ENCODE assay signal across 17 mouse cellular contexts in the genomic region with DNA sequence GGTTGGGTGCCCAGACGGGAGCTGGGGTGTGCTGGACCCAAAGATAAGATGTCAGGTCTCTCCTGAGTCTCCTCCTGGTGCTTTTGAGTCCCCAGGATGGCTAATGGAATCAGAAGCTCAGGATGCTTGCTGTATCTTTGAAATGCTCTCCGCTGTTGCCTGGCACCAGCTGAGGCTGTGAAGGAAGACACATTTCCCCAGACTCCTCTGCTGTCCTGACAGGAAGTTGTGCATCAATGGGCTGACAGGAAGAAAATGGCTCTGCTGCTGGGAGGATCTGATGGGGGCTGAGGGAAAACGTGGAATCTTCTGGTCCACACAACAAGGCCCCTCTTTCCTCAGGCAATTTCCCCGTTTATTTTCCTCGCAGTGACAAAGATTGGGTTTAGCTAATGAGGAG. TPM values are rescaled to one million over a fixed set of nuclear protein-coding genes. Genes with fewer than 3 reads are reported as not detected.
DNase-seq lines count a peak whose midpoint lies in the region; ATAC-seq and TF ChIP-seq lines count a peak whose summit lies in the region.
"Had no signal": no experiment of that assay in that cellular context is flagged by ENCODE, and none has a peak within 500 bp of the region (broad histone marks: within the 10 kb centered on the region; RNA-seq: fewer than 3 reads in every experiment).

No protein-coding gene starts in this region.

- peaks cover 21% of the 10 kb centered on the region for H3K4me1 ChIP-seq in forebrain, embryonic 13.5 days
- H3K4me1 ChIP-seq in forebrain, embryonic 11.5 days (replicated peaks; ENCODE audit: control insufficient read depth, insufficient read depth, low read length) = no peaks in the 10 kb centered on the region
- H3K4me1 ChIP-seq in kidney, embryonic 14.5 days (ENCODE audit: control insufficient read depth, insufficient read depth, low read length) = peaks cover under 1% of the 10 kb centered on the region; the same call in 1 of the 2 replicates
- no peaks in the 10 kb centered on the region for H3K4me1 ChIP-seq in hindbrain, postnatal 0 days (ENCODE audit: insufficient read depth, low read length)

- H3K27ac ChIP-seq in forebrain, embryonic 13.5 days = peak overlapping the region; percentile 36; the same call in 1 of the 2 replicates
- no peak overlapping the region for H3K27ac ChIP-seq in forebrain, embryonic 11.5 days (ENCODE audit: low read depth, low read length)
- no peak overlapping the region for H3K27ac ChIP-seq in kidney, embryonic 14.5 days (ENCODE audit: low read depth, low read length)
- H3K27ac ChIP-seq in hindbrain, postnatal 0 days = peak overlapping the region; percentile 8; the same call in 1 of the 2 replicates
- H3K27ac ChIP-seq: embryonic facial prominence, embryonic 13.5 days; limb, embryonic 15.5 days; lung, embryonic 15.5 days had no signal

- no peak overlapping the region for H3K4me2 ChIP-seq in forebrain, embryonic 13.5 days
- no peak overlapping the region for H3K4me2 ChIP-seq in forebrain, embryonic 11.5 days (ENCODE audit: low read depth, low read length, severe bottlenecking)
- H3K4me2 ChIP-seq in kidney, embryonic 14.5 days (replicated peaks; ENCODE audit: low read depth, low read length) = no peak overlapping the region
- no peak overlapping the region for H3K4me2 ChIP-seq in hindbrain, postnatal 0 days (ENCODE audit: low read depth, low read length)
- H3K4me2 ChIP-seq: embryonic facial prominence, embryonic 13.5 days; limb, embryonic 15.5 days; lung, embryonic 15.5 days had no signal

- no peak for ATAC-seq in forebrain, embryonic 13.5 days
- ATAC-seq in forebrain, embryonic 11.5 days (replicated peaks; ENCODE audit: low FRiP score) = no peak
- ATAC-seq in kidney, embryonic 14.5 days (ENCODE audit: low FRiP score, low TSS enrichment) = no peak
- ATAC-seq in hindbrain, postnatal 0 days = peak; percentile 39

- 60% methylated on average over 5 of the region's 5 CpGs for WGBS in forebrain, embryonic 13.5 days
- 59% methylated on average over 5 of the region's 5 CpGs for WGBS in forebrain, embryonic 11.5 days
- WGBS in kidney, embryonic 14.5 days = 36% methylated on average over 5 of the region's 5 CpGs
- WGBS in hindbrain, postnatal 0 days = 43% methylated on average over 5 of the region's 5 CpGs

- H3K9ac ChIP-seq in forebrain, embryonic 13.5 days = no peak overlapping the region
- H3K9ac ChIP-seq in forebrain, embryonic 11.5 days (ENCODE audit: low read length) = no peak overlapping the region
- no peak overlapping the region for H3K9ac ChIP-seq in kidney, embryonic 14.5 days (ENCODE audit: low read depth, low read length)
- H3K9ac ChIP-seq in hindbrain, postnatal 0 days (replicated peaks; ENCODE audit: low read length) = no peak overlapping the region
- H3K9ac ChIP-seq: embryonic facial prominence, embryonic 13.5 days; limb, embryonic 15.5 days; lung, embryonic 15.5 days had no signal

- TF ChIP-seq CTCF in hindbrain, postnatal 0 days (IDR thresholded peaks at IDR 0.05; ENCODE audit: low read depth) = no peak

- no peak overlapping the region for H3K4me3 ChIP-seq in forebrain, embryonic 13.5 days
- no peak overlapping the region for H3K4me3 ChIP-seq in forebrain, embryonic 11.5 days (ENCODE audit: low read depth, low read length)
- H3K4me3 ChIP-seq in kidney, embryonic 14.5 days (ENCODE audit: low read length) = no peak overlapping the region
- H3K4me3 ChIP-seq in hindbrain, postnatal 0 days (ENCODE audit: low read length) = no peak overlapping the region
- H3K4me3 ChIP-seq: embryonic facial prominence, embryonic 13.5 days; limb, embryonic 15.5 days; lung, embryonic 15.5 days had no signal

- H3K27me3 ChIP-seq in forebrain, embryonic 13.5 days = no peaks in the 10 kb centered on the region
- no peaks in the 10 kb centered on the region for H3K27me3 ChIP-seq in forebrain, embryonic 11.5 days (ENCODE audit: control insufficient read depth, insufficient read depth, low read length)
- no peaks in the 10 kb centered on the region for H3K27me3 ChIP-seq in kidney, embryonic 14.5 days (ENCODE audit: control insufficient read depth, insufficient read depth, low read length)
- H3K27me3 ChIP-seq in hindbrain, postnatal 0 days (ENCODE audit: insufficient read depth, low read length) = no peaks in the 10 kb centered on the region
- H3K27me3 ChIP-seq: embryonic facial prominence, embryonic 13.5 days; limb, embryonic 15.5 days; lung, embryonic 15.5 days had no signal

- H3K9me3 ChIP-seq in forebrain, embryonic 13.5 days (replicated peaks) = no peaks in the 10 kb centered on the region
- H3K9me3 ChIP-seq in forebrain, embryonic 11.5 days (ENCODE audit: control insufficient read depth, low read length) = no peaks in the 10 kb centered on the region
- no peaks in the 10 kb centered on the region for H3K9me3 ChIP-seq in kidney, embryonic 14.5 days (ENCODE audit: control insufficient read depth, low read length)
- H3K9me3 ChIP-seq in hindbrain, postnatal 0 days (ENCODE audit: low read length) = no peaks in the 10 kb centered on the region
- H3K9me3 ChIP-seq: embryonic facial prominence, embryonic 13.5 days; limb, embryonic 15.5 days; lung, embryonic 15.5 days had no signal

- no peak for DNase-seq in forebrain, embryonic 11.5 days (ENCODE audit: low spot score)
- peak; percentile 4 to 10 for DNase-seq in kidney, postnatal 36 days
- DNase-seq in ES-CJ7 (ENCODE audit: low read depth, low spot score) (peak; percentile 9), MN1 (ENCODE audit: low spot score) (no peak)
- peak; percentile 48 for DNase-seq in hindbrain, postnatal 0 days (ENCODE audit: low spot score)
- DNase-seq in gastrocnemius, adult 18-20 months (ENCODE audit: low spot score) = no peak
- DNase-seq: cerebellum, adult 2 months; heart, adult 11 months; heart, postnatal 14 days; kidney, postnatal 25 days; retina, postnatal 1 day had no signal

- H3K36me3 ChIP-seq in forebrain, embryonic 13.5 days (ENCODE audit: poor library complexity, severe bottlenecking) = no peaks in the 10 kb centered on the region
- no peaks in the 10 kb centered on the region for H3K36me3 ChIP-seq in forebrain, embryonic 11.5 days (ENCODE audit: control insufficient read depth, insufficient read depth, low read length)
- no peaks in the 10 kb centered on the region for H3K36me3 ChIP-seq in kidney, embryonic 14.5 days (ENCODE audit: control insufficient read depth, insufficient read depth, low read length)
- no peaks in the 10 kb centered on the region for H3K36me3 ChIP-seq in hindbrain, postnatal 0 days (ENCODE audit: insufficient read depth, low read length)
- H3K36me3 ChIP-seq: embryonic facial prominence, embryonic 13.5 days; limb, embryonic 15.5 days; lung, embryonic 15.5 days had no signal

RNA-seq across cellular contexts. Expression of a gene that starts 27.0 kb away (rescaled TPM):
- 3.5 and 4.3 TPM in 2 replicates for polyA plus RNA-seq in forebrain, embryonic 13.5 days (2015; fragmentation: Nextera tagmentation; extraction: Ambion mirVana)
- 1.3 and 1.8 TPM in 2 replicates for polyA plus RNA-seq in forebrain, embryonic 11.5 days (2014; fragmentation: Nextera tagmentation; extraction: Ambion mirVana)
- 1.4 and 2.1 TPM in 2 replicates for polyA plus RNA-seq in kidney, embryonic 14.5 days (2014; fragmentation: Nextera tagmentation; extraction: Ambion mirVana)
- 20.8 and 27.3 TPM in 2 replicates for total RNA-seq in hindbrain, postnatal 0 days (2014; rRNA removed)
- 7.2 and 7.4 TPM in 2 replicates for polyA plus RNA-seq in hindbrain, postnatal 0 days (2015; fragmentation: Nextera tagmentation; extraction: Ambion mirVana)
- total RNA-seq in gastrocnemius, adult 18-20 months (2021) = 1 to 10 TPM; 4.2 to 4.4 TPM
- total RNA-seq: megakaryocyte, adult 5-6 weeks had no signal

Comparison
In these comparisons a context has a peak if more than half of its experiments do, and no peak if none do; other contexts are left out.
1. H3K27ac ChIP-seq: peak in forebrain, embryonic 13.5 days (single experiment) and hindbrain, postnatal 0 days (single experiment); none in forebrain, embryonic 11.5 days (single experiment) and kidney, embryonic 14.5 days (single experiment).
2. DNase-seq: peak in kidney, postnatal 36 days (2 of 2), ES-CJ7 (single experiment) and hindbrain, postnatal 0 days (single experiment); none in forebrain, embryonic 11.5 days (single experiment), gastrocnemius, adult 18-20 months (single experiment) and MN1 (single experiment).